Comparison of ENCODE assay signal across 13 mouse cellular contexts in genomic region chr13:112425181-112425654, GRCm38 (mm10). TPM values are rescaled to one million over a fixed set of nuclear protein-coding genes. Genes with fewer than 3 reads are reported as not detected.
DNase-seq lines count a peak whose midpoint lies in the region; ATAC-seq and TF ChIP-seq lines count a peak whose summit lies in the region.
"Had no signal": no experiment of that assay in that cellular context is flagged by ENCODE, and none has a peak within 500 bp of the region (broad histone marks: within the 10 kb centered on the region; RNA-seq: fewer than 3 reads in every experiment).

No protein-coding gene starts in this region.

- no peak; the same call in 1 of the 2 replicates for TF ChIP-seq RAD21 in CH12.LX (IDR thresholded peaks at IDR 0.05; ENCODE audit: low read depth, low read length)

- ATAC-seq in hindbrain, postnatal 0 days: no peak
- ATAC-seq: midbrain, embryonic 13.5 days had no signal

- TF ChIP-seq EP300 in CH12.LX (IDR thresholded peaks at IDR 0.05; ENCODE audit: low read length): peak; percentile 68

- in situ Hi-C loops in CH12.LX (cut with MboI; ENCODE audit: low pct_ligation_motif_present, low pct_unique_long_range_greater_than_20kb, low sequenced_read_pairs): no loop called here

- H3K9ac ChIP-seq in hindbrain, postnatal 0 days (replicated peaks; ENCODE audit: low read length): no peak overlapping the region
- peak overlapping the region; percentile 58 for H3K9ac ChIP-seq in CH12.LX (ENCODE audit: insufficient read depth, low read depth)
- H3K9ac ChIP-seq: limb, embryonic 13.5 days; lung, embryonic 14.5 days; midbrain, embryonic 13.5 days had no signal

- H3K9me3 ChIP-seq in hindbrain, postnatal 0 days (ENCODE audit: low read length): no peaks in the 10 kb centered on the region
- 0 out of 2 replicates have a peak, but pooled peaks cover 3% of the 10 kb centered on the region for H3K9me3 ChIP-seq in hindbrain, embryonic 10.5 days
- H3K9me3 ChIP-seq in CH12.LX (replicated peaks; ENCODE audit: low read length): peaks cover 3% of the 10 kb centered on the region
- H3K9me3 ChIP-seq in limb, embryonic 10.5 days (replicated peaks): no peaks in the 10 kb centered on the region
- H3K9me3 ChIP-seq: limb, embryonic 13.5 days; midbrain, embryonic 13.5 days had no signal

- 69% methylated on average over 8 of the region's 8 CpGs for WGBS in hindbrain, postnatal 0 days
- WGBS in hindbrain, embryonic 10.5 days: 72% methylated on average over 8 of the region's 8 CpGs
- 64% methylated on average over 8 of the region's 8 CpGs for WGBS in limb, embryonic 10.5 days

- DNase-seq in hindbrain, postnatal 0 days (ENCODE audit: low spot score): peak; percentile 6
- no peak for DNase-seq in hindbrain, embryonic 10.5 days (ENCODE audit: low spot score)
- DNase-seq in CH12.LX (ENCODE audit: extremely low read depth): no peak
- peak; percentile 49 for DNase-seq in heart, adult 8-10 months (ENCODE audit: low spot score)
- peak; percentile 27 for DNase-seq in limb, embryonic 10.5 days (ENCODE audit: low spot score)
- DNase-seq in urinary bladder, adult 18-20 months (ENCODE audit: low spot score in 2 of 2): no peak
- DNase-seq in layer of hippocampus, postnatal 25 days (ENCODE audit: extremely low spot score in 1 of 2, low spot score in 1 of 2): no peak
- DNase-seq in retina, postnatal 1 day: no peak
- DNase-seq: cerebellum, adult 11-12 months; lung, embryonic 14.5 days; spleen, adult 18-20 months had no signal

- H3K79me2 ChIP-seq in CH12.LX (replicated peaks; ENCODE audit: control insufficient read depth, extremely low read depth, insufficient read depth, poor library complexity, severe bottlenecking): no peaks in the 10 kb centered on the region

- H3K27me3 ChIP-seq in hindbrain, postnatal 0 days (ENCODE audit: insufficient read depth, low read length): no peaks in the 10 kb centered on the region
- no peaks in the 10 kb centered on the region for H3K27me3 ChIP-seq in hindbrain, embryonic 10.5 days (ENCODE audit: insufficient read depth, poor library complexity, severe bottlenecking)
- no peaks in the 10 kb centered on the region for H3K27me3 ChIP-seq in CH12.LX (replicated peaks)
- H3K27me3 ChIP-seq in limb, embryonic 10.5 days (ENCODE audit: low read depth, poor library complexity, severe bottlenecking): no peaks in the 10 kb centered on the region
- H3K27me3 ChIP-seq: limb, embryonic 13.5 days; midbrain, embryonic 13.5 days had no signal

- H3K4me1 ChIP-seq in hindbrain, postnatal 0 days (ENCODE audit: insufficient read depth, low read length): no peaks in the 10 kb centered on the region
- peaks cover 9% of the 10 kb centered on the region for H3K4me1 ChIP-seq in hindbrain, embryonic 10.5 days (replicated peaks)
- H3K4me1 ChIP-seq in CH12.LX (ENCODE audit: control insufficient read depth in 1 of 2, insufficient read depth in 2 of 2): peaks cover 12 to 40% of the 10 kb centered on the region in 2 experiments
- H3K4me1 ChIP-seq in limb, embryonic 10.5 days: no peaks in the 10 kb centered on the region
- H3K4me1 ChIP-seq: limb, embryonic 13.5 days; midbrain, embryonic 13.5 days had no signal

- no peak for TF ChIP-seq POLR2A in CH12.LX (IDR thresholded peaks at IDR 0.05; ENCODE audit: low read depth, low read length)

- no peak overlapping the region for H3K4me3 ChIP-seq in hindbrain, postnatal 0 days (ENCODE audit: low read length)
- H3K4me3 ChIP-seq in hindbrain, embryonic 10.5 days: no peak overlapping the region
- peak overlapping the region in 1 of 3 experiments; percentile 6 for H3K4me3 ChIP-seq in CH12.LX (replicated peaks in 1 of 3; ENCODE audit: low read depth in 2 of 3, low read length in 2 of 3, poor library complexity in 1 of 3)
- H3K4me3 ChIP-seq in limb, embryonic 10.5 days: no peak overlapping the region
- H3K4me3 ChIP-seq: limb, embryonic 13.5 days; midbrain, embryonic 13.5 days had no signal

- dilution Hi-C loops in CH12.LX (cut with MboI; ENCODE audit: extremely low pct_ligation_motif_present, extremely low pct_unique_long_range_greater_than_20kb, low sequenced_read_pairs): no loop called here

- TF ChIP-seq CTCF in hindbrain, postnatal 0 days (IDR thresholded peaks at IDR 0.05; ENCODE audit: low read depth): no peak
- TF ChIP-seq CTCF in CH12.LX (conservative IDR thresholded peaks at IDR 0.05 in 1 of 2, IDR thresholded peaks at IDR 0.05 in 1 of 2; ENCODE audit: low read depth in 2 of 2, low read length in 2 of 2): no peak

- H3K27ac ChIP-seq in hindbrain, postnatal 0 days: no peak overlapping the region
- H3K27ac ChIP-seq in hindbrain, embryonic 10.5 days: no peak overlapping the region
- H3K27ac ChIP-seq in CH12.LX (ENCODE audit: insufficient read depth, low read depth): peak overlapping the region; percentile 85
- no peak overlapping the region for H3K27ac ChIP-seq in limb, embryonic 10.5 days
- H3K27ac ChIP-seq: limb, embryonic 13.5 days; midbrain, embryonic 13.5 days had no signal

- H3K36me3 ChIP-seq in hindbrain, postnatal 0 days (ENCODE audit: insufficient read depth, low read length): no peaks in the 10 kb centered on the region
- H3K36me3 ChIP-seq in hindbrain, embryonic 10.5 days: no peaks in the 10 kb centered on the region
- H3K36me3 ChIP-seq in CH12.LX (replicated peaks in 1 of 2; ENCODE audit: control insufficient read depth in 1 of 2, insufficient read depth in 1 of 2, low read length in 1 of 2): no peaks in the 10 kb centered on the region
- no peaks in the 10 kb centered on the region for H3K36me3 ChIP-seq in limb, embryonic 10.5 days
- H3K36me3 ChIP-seq: limb, embryonic 13.5 days; midbrain, embryonic 13.5 days had no signal

- no peak overlapping the region for H3K4me2 ChIP-seq in hindbrain, postnatal 0 days (ENCODE audit: low read depth, low read length)
- peak overlapping the region; percentile 57 for H3K4me2 ChIP-seq in CH12.LX (ENCODE audit: insufficient read depth, low read depth, poor library complexity, severe bottlenecking)
- H3K4me2 ChIP-seq: limb, embryonic 13.5 days; lung, embryonic 14.5 days; midbrain, embryonic 13.5 days had no signal

TF ChIP-seq in CH12.LX, 34 proteins besides CTCF, POLR2A, EP300 and RAD21 (continues in another document):
- TF ChIP-seq RCOR1 (conservative IDR thresholded peaks at IDR 0.05; ENCODE audit: low read depth, low read length) (no peak; the same call in 1 of the 2 replicates), SMC3 (IDR thresholded peaks at IDR 0.05; ENCODE audit: low read depth, low read length) (no peak; the same call in 1 of the 2 replicates), USF1 (IDR thresholded peaks at IDR 0.05; ENCODE audit: low read depth, low read length) (no peak), ETS1 (conservative IDR thresholded peaks at IDR 0.05; ENCODE audit: low read depth, low read length) (peak; percentile 40; the same call in 1 of the 2 replicates), HCFC1 (IDR thresholded peaks at IDR 0.05; ENCODE audit: low read depth, low read length) (no peak), JUND (conservative IDR thresholded peaks at IDR 0.05; ENCODE audit: low read depth, low read length) (peak; percentile 78), MYC (IDR thresholded peaks at IDR 0.05; ENCODE audit: low read depth, low read length) (peak; percentile 57), KAT2A (IDR thresholded peaks at IDR 0.05; ENCODE audit: insufficient replicate concordance, low read length) (no peak), MAZ (IDR thresholded peaks at IDR 0.05; ENCODE audit: low read depth, low read length) (no peak), GABPA (IDR thresholded peaks at IDR 0.05; ENCODE audit: insufficient replicate concordance, low read depth, low read length) (no peak), UBTF (IDR thresholded peaks at IDR 0.05; ENCODE audit: low read depth, low read length) (no peak), ZMIZ1 (IDR thresholded peaks at IDR 0.05; ENCODE audit: low read depth, low read length) (no peak), MAFK (IDR thresholded peaks at IDR 0.05; ENCODE audit: insufficient replicate concordance, low read length) (no peak), POLR2AphosphoS2 (IDR thresholded peaks at IDR 0.05; ENCODE audit: low read depth, low read length) (no peak), CHD2 (IDR thresholded peaks at IDR 0.05; ENCODE audit: low read length) (peak; percentile 19; the same call in 1 of the 2 replicates), NRF1 (IDR thresholded peaks at IDR 0.05; ENCODE audit: low read depth, low read length) (0 out of 2 replicates have a peak, but pooled peaks have one; percentile 10), E2F4 (IDR thresholded peaks at IDR 0.05; ENCODE audit: insufficient replicate concordance, low read depth, low read length) (no peak), JUN (IDR thresholded peaks at IDR 0.05; ENCODE audit: insufficient read depth, low read depth, low read length) (peak; percentile 33), TCF12 (IDR thresholded peaks at IDR 0.05; ENCODE audit: low read depth, low read length) (peak; percentile 45; the same call in 1 of the 2 replicates), TBP (conservative IDR thresholded peaks at IDR 0.05; ENCODE audit: low read depth, low read length) (no peak), MEF2A (IDR thresholded peaks at IDR 0.05; ENCODE audit: borderline replicate concordance, low read depth, low read length) (peak; percentile 96), USF2 (conservative IDR thresholded peaks at IDR 0.05; ENCODE audit: low read depth, low read length) (no peak), ZKSCAN1 (IDR thresholded peaks at IDR 0.05; ENCODE audit: borderline replicate concordance, low read depth, low read length) (no peak), NELFE (IDR thresholded peaks at IDR 0.05; ENCODE audit: low read depth, low read length) (0 out of 2 replicates have a peak, but pooled peaks have one; percentile 30), MAX (IDR thresholded peaks at IDR 0.05; ENCODE audit: low read length) (no peak; the same call in 1 of the 2 replicates), BHLHE40 (IDR thresholded peaks at IDR 0.05; ENCODE audit: low read depth, low read length) (peak; percentile 39), SIN3A (IDR thresholded peaks at IDR 0.05; ENCODE audit: low read length) (peak; percentile 63; the same call in 1 of the 2 replicates), IRF4 (IDR thresholded peaks at IDR 0.05; ENCODE audit: low read depth, low read length) (peak; percentile 84)

RNA-seq across cellular contexts. Expression of gene Il6st, which starts 38.7 kb away (rescaled TPM):
- 37.4 TPM in 2 replicates for total RNA-seq in hindbrain, postnatal 0 days (2014; rRNA removed)
- 18.2 and 20.2 TPM in 2 replicates for polyA plus RNA-seq in hindbrain, postnatal 0 days (2015; fragmentation: Nextera tagmentation; extraction: Ambion mirVana)
- 22.8 and 24.5 TPM in 2 replicates for polyA plus RNA-seq in hindbrain, embryonic 10.5 days (2016; fragmentation: Nextera tagmentation; extraction: Ambion mirVana)
- total RNA-seq in CH12.LX (2012; rRNA removed): 6.5 and 7.6 TPM in 2 replicates
- total RNA-seq in CH12.LX (2014; rRNA removed): 3.5 and 3.8 TPM in 2 replicates
- 5.7 and 6.3 TPM in 2 replicates for polyA plus RNA-seq in CH12.LX (2012; ENCODE audit: insufficient read length, low read depth)
- total RNA-seq in heart, adult 8-10 months (2022): 100 to 1,000 TPM; 217 to 273 (median 230) TPM
- polyA plus RNA-seq in limb, embryonic 10.5 days (2016; fragmentation: Nextera tagmentation; extraction: Ambion mirVana): 16.1 and 21.3 TPM in 2 replicates
- total RNA-seq in layer of hippocampus, postnatal 25 days (2021): 10 to 100 TPM; 74.7 to 86.3 TPM

Comparison
In these comparisons a context has a peak if more than half of its experiments do, and no peak if none do; other contexts are left out.
1. DNase-seq: peak in hindbrain, postnatal 0 days (single experiment), heart, adult 8-10 months (single experiment) and limb, embryonic 10.5 days (single experiment); none in hindbrain, embryonic 10.5 days (single experiment), CH12.LX (single experiment), urinary bladder, adult 18-20 months (0 of 2), layer of hippocampus, postnatal 25 days (0 of 2) and retina, postnatal 1 day (single experiment).